Mouse (Mus musculus) heart, adult 11 months (tissue): ENCODE data around the gene Pcgf2.

Experiments
- DNase-seq: peaks from one replicate; pipeline ENCODE4 v3.0.0; 2022

Gene Pcgf2

DNA sequence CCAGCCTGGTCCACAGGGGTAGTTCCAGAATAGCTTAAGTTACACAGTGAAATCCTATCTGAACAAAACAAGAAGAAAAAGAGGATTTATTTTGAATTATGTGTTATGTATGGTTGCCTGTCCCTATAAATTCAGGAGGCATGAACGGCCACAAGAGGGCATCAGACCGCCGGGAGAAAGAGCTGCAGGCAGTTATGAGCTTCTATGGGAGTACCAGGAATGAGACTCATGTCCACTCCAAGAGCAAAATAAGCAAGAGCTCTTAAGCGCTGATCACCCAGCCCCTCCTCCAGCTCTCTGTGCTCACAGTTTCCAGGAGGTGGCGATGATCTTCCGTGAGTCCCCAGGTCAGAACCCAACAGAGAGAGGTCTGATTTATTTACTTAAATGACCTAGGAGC, 55.5 kb downstream of the Pcgf2 start:
- peak; percentile 95 for DNase-seq

DNA sequence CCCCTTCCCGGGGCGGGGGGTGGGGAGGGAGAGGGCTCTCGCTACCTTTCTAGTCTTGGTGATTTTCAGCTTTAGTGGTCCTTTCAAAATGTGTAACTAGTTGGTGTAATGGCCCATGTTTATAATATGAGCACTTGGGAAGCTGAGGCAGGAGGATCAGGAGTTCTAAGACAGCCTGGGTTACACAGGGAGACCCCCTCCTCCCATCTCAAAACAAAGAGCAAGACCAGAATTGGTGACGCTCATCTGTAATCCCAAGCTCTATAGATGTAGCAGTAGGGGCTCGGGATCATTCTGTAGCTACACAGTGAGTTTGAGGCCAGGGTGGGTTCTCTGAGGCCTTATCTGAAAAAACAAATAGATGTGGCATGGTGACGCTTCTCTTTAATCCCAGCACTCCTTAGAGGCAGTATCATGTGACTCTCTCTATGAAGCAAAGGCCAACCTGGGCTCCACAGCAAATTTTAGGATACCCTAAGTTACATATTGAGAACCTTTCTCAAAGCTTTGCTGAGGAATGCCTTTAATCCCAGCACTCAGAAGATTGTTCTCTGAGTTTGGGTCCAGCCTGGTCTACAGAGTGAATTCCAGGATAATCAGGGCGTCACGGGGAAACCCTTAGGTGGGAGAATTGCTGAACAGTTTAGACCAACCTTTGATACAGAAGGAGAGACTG, 56.8 kb downstream of the Pcgf2 start:
- no peak for DNase-seq

DNA sequence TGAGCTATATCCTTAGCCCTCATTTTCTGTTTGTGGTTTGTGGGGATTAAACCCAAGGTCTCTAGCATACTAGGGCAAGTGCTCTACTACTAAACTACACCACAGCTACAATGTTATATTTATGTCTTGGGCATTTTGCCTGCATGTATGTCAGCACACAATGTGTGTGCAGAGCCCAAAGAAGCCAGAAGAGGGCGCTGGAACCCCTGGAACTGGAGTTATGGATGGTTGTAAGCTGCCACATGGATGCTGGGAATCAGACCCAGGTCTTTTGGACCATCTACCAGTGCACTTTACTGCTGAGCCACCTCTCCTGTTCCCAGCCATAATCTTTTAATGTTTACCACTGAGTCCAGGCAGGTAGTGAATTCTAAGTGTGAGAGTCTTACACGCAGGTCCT, 57.6 kb downstream of the Pcgf2 start:
- no peak for DNase-seq

DNA sequence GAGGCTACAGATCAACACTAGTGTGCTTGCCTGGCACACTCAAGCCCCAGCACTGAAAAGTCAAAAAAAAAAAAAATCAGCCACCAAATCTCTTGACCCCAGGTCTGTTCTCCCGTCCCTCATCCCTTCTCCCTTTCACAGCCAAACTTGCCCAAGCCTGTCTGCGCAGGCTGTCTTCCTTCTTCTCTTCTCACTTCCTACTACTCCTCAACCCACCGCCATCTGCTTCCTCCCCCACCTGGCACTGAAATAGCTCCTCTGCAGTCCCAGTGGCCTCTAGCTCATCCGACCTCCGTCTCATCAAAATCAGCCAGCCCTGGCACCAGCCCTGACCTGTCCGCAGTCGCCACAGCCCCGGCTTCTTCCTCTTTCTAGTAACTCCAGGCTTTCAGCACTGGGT, 58.6 kb downstream of the Pcgf2 start:
- no peak for DNase-seq
